Mouse (Mus musculus) spleen, postnatal 14 days (tissue): ENCODE measurements around the gene Ankzf1.
"Not testable (repeated sequence)": the region's sequence is repeated elsewhere in the genome, so short reads cannot be mapped to it uniquely, and the experiment has no call there.

Experiments used
- DNase-seq, 2 experiments: peaks; one replicate each; pipeline ENCODE4 v3.0.0; 2021 to 2022; ENCODE audit warnings: low spot score in 2 of 2

The Ankzf1 gene

GRCm38 (mm10) chr1:75225473-75225872, 33.5 kb downstream of the Ankzf1 start:
- no peak for DNase-seq

GRCm38 (mm10) chr1:75226138-75226537, 34.2 kb downstream of the Ankzf1 start:
- no peak for DNase-seq

- no peak for DNase-seq
Measured at GRCm38 (mm10) chr1:75227653-75228052, 35.7 kb downstream of the Ankzf1 start.

GRCm38 (mm10) chr1:75229158-75229557, 37.2 kb downstream of the Ankzf1 start:
- no peak for DNase-seq

GRCm38 (mm10) chr1:75230335-75230994, 38.5 kb downstream of the Ankzf1 start:
- no peak for DNase-seq

GRCm38 (mm10) chr1:75231224-75231623, 39.3 kb downstream of the Ankzf1 start:
- no peak for DNase-seq

GRCm38 (mm10) chr1:75231664-75232152, 39.8 kb downstream of the Ankzf1 start, which contains the start of gene A630095N17Rik:
Gene A630095N17Rik (minus strand): TSS chr1:75232102.
- DNase-seq, result no peak

GRCm38 (mm10) chr1:75232489-75232888, 40.5 kb downstream of the Ankzf1 start:
- DNase-seq, result not testable (repeated sequence)

GRCm38 (mm10) chr1:75234606-75235005, 42.7 kb downstream of the Ankzf1 start:
- peak; percentile 54 to 67 for DNase-seq

GRCm38 (mm10) chr1:75236117-75237050, 44.4 kb downstream of the Ankzf1 start, which contains the start of gene Dnajb2:
Gene Dnajb2 (plus strand): TSS chr1:75236406.
- DNase-seq, result peak; percentile 79 to 82

- no peak for DNase-seq
Measured at GRCm38 (mm10) chr1:75239591-75239990, 47.6 kb downstream of the Ankzf1 start.

GRCm38 (mm10) chr1:75243411-75243810, 51.5 kb downstream of the Ankzf1 start:
- no peak for DNase-seq

- DNase-seq, result no peak
Measured at GRCm38 (mm10) chr1:75244175-75244826, 52.4 kb downstream of the Ankzf1 start.

GRCm38 (mm10) chr1:75244836-75245235, 52.9 kb downstream of the Ankzf1 start:
- no peak for DNase-seq

- no peak for DNase-seq
Measured at GRCm38 (mm10) chr1:75247071-75247930, 55.4 kb downstream of the Ankzf1 start.

- no peak for DNase-seq
Measured at GRCm38 (mm10) chr1:75248041-75248772, 56.3 kb downstream of the Ankzf1 start.
